ENCODE assay signal across 14 mouse cellular contexts in the genomic region with DNA sequence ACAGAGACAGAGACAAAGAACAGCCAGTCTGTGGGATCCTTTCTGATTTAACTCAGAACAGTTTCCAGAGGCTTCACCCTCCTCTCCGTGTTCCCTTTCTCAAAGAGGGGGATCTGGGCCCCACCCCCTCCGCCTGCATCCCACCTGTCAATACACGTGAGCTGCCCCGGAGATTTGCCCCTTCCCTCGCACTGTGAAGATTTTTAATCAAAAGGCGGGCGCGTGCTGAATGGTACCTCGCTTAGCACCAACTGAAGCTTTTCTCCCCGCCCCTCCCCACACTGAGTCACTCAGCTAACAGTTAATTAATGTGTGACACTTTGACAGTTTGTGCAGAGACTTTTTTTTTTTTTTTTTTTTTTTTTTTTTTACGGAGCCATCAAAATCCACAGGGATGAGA. TPM values are rescaled to one million over a fixed set of nuclear protein-coding genes. Genes with fewer than 3 reads are reported as not detected.
DNase-seq lines count a peak whose midpoint lies in the region; ATAC-seq lines count a peak whose summit lies in the region.
"Had no signal": no experiment of that assay in that cellular context is flagged by ENCODE, and none has a peak within 500 bp of the region (broad histone marks: within the 10 kb centered on the region; RNA-seq: fewer than 3 reads in every experiment).

No protein-coding gene starts in this region.

- no peak for ATAC-seq in heart, embryonic 11.5 days (replicated peaks; ENCODE audit: insufficient number of reproducible peaks, low FRiP score, low TSS enrichment)
- ATAC-seq in megakaryocyte progenitor cell, adult 5-6 weeks (replicated peaks; ENCODE audit: poor library complexity), result no peak

- H3K27ac ChIP-seq in heart, embryonic 11.5 days (ENCODE audit: low read depth, low read length), result no peak overlapping the region
- H3K27ac ChIP-seq: heart, embryonic 15.5 days; limb, embryonic 15.5 days had no signal

- H3K4me3 ChIP-seq in heart, embryonic 11.5 days (ENCODE audit: low read depth, low read length), result no peak overlapping the region
- H3K4me3 ChIP-seq: erythroblast, embryonic 14.5 days; heart, embryonic 15.5 days; limb, embryonic 15.5 days had no signal

- no peak overlapping the region for H3K4me2 ChIP-seq in heart, embryonic 11.5 days
- H3K4me2 ChIP-seq: limb, embryonic 15.5 days had no signal

- H3K36me3 ChIP-seq in heart, embryonic 11.5 days (ENCODE audit: control insufficient read depth, insufficient read depth, low read length), result no peaks in the 10 kb centered on the region
- H3K36me3 ChIP-seq: heart, embryonic 15.5 days; limb, embryonic 15.5 days had no signal

- H3K9ac ChIP-seq in heart, embryonic 11.5 days (ENCODE audit: low read depth, low read length), result no peak overlapping the region
- H3K9ac ChIP-seq: heart, embryonic 15.5 days; limb, embryonic 15.5 days had no signal

- H3K9me3 ChIP-seq in heart, embryonic 11.5 days (replicated peaks; ENCODE audit: control insufficient read depth, low read length), result no peaks in the 10 kb centered on the region
- H3K9me3 ChIP-seq: heart, embryonic 15.5 days; limb, embryonic 15.5 days had no signal

- WGBS in heart, embryonic 11.5 days (ENCODE audit: insufficient replicate concordance), result 36% methylated on average over 11 of the region's 11 CpGs

- peak; percentile 19 for DNase-seq in heart, postnatal 4 days
- peak; percentile 8 for DNase-seq in R1 (ENCODE audit: low read depth, low spot score)
- peak; percentile 50 for DNase-seq in adrenal gland, postnatal 14 days
- peak; percentile 54 for DNase-seq in lung, postnatal 10 days
- no peak for DNase-seq in cerebellum, postnatal 14 days
- DNase-seq: cerebellum, adult 9-11 months; kidney, adult 11 months; layer of hippocampus, adult 9-11 months; thymus, adult 18-20 months had no signal

- no peaks in the 10 kb centered on the region for H3K27me3 ChIP-seq in heart, embryonic 11.5 days (ENCODE audit: control insufficient read depth, insufficient read depth, low read length)
- H3K27me3 ChIP-seq: heart, embryonic 15.5 days; limb, embryonic 15.5 days had no signal

- peaks cover 6% of the 10 kb centered on the region; the same call in 1 of the 2 replicates for H3K4me1 ChIP-seq in heart, embryonic 11.5 days (ENCODE audit: control insufficient read depth, insufficient read depth, low read length)
- H3K4me1 ChIP-seq: limb, embryonic 15.5 days had no signal

RNA-seq across cellular contexts. Expression of a gene that starts 40.7 kb away (rescaled TPM):
- total RNA-seq in heart, postnatal 4 days (2021), result not detected
- not detected in 2 replicates for polyA plus RNA-seq in heart, embryonic 11.5 days (2014; fragmentation: Nextera tagmentation; extraction: Ambion mirVana)
- not detected in 2 replicates for total RNA-seq in adrenal gland, postnatal 14 days (2021)
- not detected in 2 replicates for total RNA-seq in megakaryocyte progenitor cell, adult 5-6 weeks (2015)
- not detected in 2 replicates for total RNA-seq in megakaryocyte progenitor cell, adult 5-6 weeks (2017)
- polyA plus RNA-seq: erythroblast, embryonic 14.5 days; heart, embryonic 15.5 days; limb, embryonic 15.5 days had no signal

RNA-seq across cellular contexts. Expression of a gene that starts 45.7 kb away (rescaled TPM):
- under 1 TPM; 0.41 to 0.52 TPM for total RNA-seq in heart, postnatal 4 days (2021)
- not detected in 2 replicates for polyA plus RNA-seq in heart, embryonic 11.5 days (2014; fragmentation: Nextera tagmentation; extraction: Ambion mirVana)
- 1.2 and 1.5 TPM in 2 replicates for total RNA-seq in adrenal gland, postnatal 14 days (2021)
- total RNA-seq in megakaryocyte progenitor cell, adult 5-6 weeks (2015), result not detected in 2 replicates
- not detected in 2 replicates for total RNA-seq in megakaryocyte progenitor cell, adult 5-6 weeks (2017)
- polyA plus RNA-seq: erythroblast, embryonic 14.5 days; limb, embryonic 15.5 days had no signal

Comparison
In these comparisons a context has a peak if more than half of its experiments do, and no peak if none do; other contexts are left out.
1. DNase-seq: peak in heart, postnatal 4 days (single experiment), R1 (single experiment), adrenal gland, postnatal 14 days (single experiment) and lung, postnatal 10 days (single experiment); none in cerebellum, postnatal 14 days (0 of 2).